Mouse (Mus musculus): Measurements from ENCODE around the gene 2410004B18Rik. TPM values are rescaled to one million over a fixed set of nuclear protein-coding genes. Genes with fewer than 3 reads are reported as not detected.
"Not testable (repeated sequence)": the region's sequence is repeated elsewhere in the genome, so short reads cannot be mapped to it uniquely, and the experiment has no call there.

Gene 2410004B18Rik
- polyA plus RNA-seq, 1 experiment from 2014 or later: 63.0 TPM

GRCm38 (mm10) chr3:145913942-145914341, 23.9 kb upstream of the 2410004B18Rik start:
- not testable (repeated sequence) for H3K27me3 ChIP-seq; H3K4me3 ChIP-seq (replicated peaks); H3K9me3 ChIP-seq; H3K4me1 ChIP-seq; H3K36me3 ChIP-seq (replicated peaks); ATAC-seq (ENCODE audit: low FRiP score); H3K27ac ChIP-seq; H3K4me2 ChIP-seq; H3K9ac ChIP-seq
- WGBS: 65% methylated on average over 7 of the region's 7 CpGs

- Histone ChIP-seq H3K27ac (no peak overlapping the region), H3K4me1 (no peaks in the 10 kb centered on the region), H3K4me2 (no peak overlapping the region), H3K4me3 (replicated peaks) (no peak overlapping the region), H3K27me3 (no peaks in the 10 kb centered on the region), H3K9me3 (no peaks in the 10 kb centered on the region), H3K9ac (no peak overlapping the region), H3K36me3 (replicated peaks) (no peaks in the 10 kb centered on the region)
- ATAC-seq (ENCODE audit: low FRiP score): no peak
- WGBS: 87% methylated on average over 5 of the region's 5 CpGs
Observed at GRCm38 (mm10) chr3:145916374-145916773, 21.4 kb upstream of the 2410004B18Rik start.

- ATAC-seq (ENCODE audit: low FRiP score): no peak
- no peaks in the 10 kb centered on the region for H3K4me1 ChIP-seq
- whole genome bisulfite sequencing: 90% methylated on average over 4 of the region's 4 CpGs
Observed at GRCm38 (mm10) chr3:145916826-145917225, 21.0 kb upstream of the 2410004B18Rik start.

DNA sequence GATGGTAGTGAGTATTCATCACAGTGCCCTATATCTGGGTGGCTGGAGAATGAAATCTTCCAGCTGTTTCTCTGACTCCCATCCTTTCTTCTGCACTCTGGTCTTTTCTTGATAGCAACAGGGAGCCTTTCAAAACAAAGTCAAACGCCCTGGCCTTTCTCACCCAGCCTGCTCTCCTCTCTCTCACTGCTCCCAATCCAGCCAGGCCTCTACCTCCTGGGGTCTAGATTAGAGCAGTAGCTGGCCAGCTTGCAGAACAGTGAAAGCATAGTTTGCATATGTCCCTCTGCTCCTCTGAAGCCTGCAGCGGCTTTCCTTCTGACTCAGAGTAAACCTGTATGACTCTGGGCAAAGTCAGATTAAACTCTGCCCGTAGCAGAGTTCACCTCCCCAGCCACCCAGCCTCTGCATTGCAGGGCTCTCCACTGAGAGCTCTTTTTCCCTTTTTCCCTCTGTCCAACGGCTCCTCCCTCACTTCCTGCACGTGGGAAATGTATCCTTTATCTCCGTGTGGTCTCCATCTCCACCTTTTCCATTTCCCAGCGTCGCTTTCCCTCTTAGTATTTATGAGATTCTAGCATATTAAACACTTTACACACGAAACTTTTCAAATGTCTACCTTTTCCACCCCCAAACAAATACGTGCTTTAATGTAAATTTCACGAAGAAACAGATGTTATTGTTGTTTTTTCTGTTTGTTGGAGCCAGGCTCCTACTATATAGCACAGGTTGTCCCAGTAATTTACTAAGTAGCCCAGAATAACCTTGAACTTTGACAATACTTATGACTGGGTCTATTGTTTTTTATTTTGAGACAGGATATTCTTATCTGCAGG, 15.6 kb upstream of the 2410004B18Rik start, which contains the start of gene Bcl10:
Bcl10 (plus strand) TSS at position 786 of the 836 bp plus-strand sequence.
- Histone ChIP-seq H3K36me3 (replicated peaks) (no peaks in the 10 kb centered on the region), H3K9ac (0 out of 2 replicates have a peak within 1 kb of the TSS, but pooled peaks have one; percentile 29), H3K27me3 (peaks cover 4% of the 10 kb centered on the region; the same call in 1 of the 2 replicates), H3K27ac (0 out of 2 replicates have a peak within 1 kb of the TSS, but pooled peaks have one; percentile 46), H3K4me2 (peak within 1 kb of the TSS; percentile 75), H3K4me1 (peaks cover 11% of the 10 kb centered on the region), H3K9me3 (no peaks in the 10 kb centered on the region), H3K4me3 (replicated peaks) (peak within 1 kb of the TSS; percentile 83)
- 29% methylated on average over 11 of the region's 11 CpGs for WGBS
- no peak for ATAC-seq (ENCODE audit: low FRiP score)

More at GRCm38 (mm10) chr3:145916826-145917225, 21.0 kb upstream of the 2410004B18Rik start:
- no peaks in the 10 kb centered on the region for H3K36me3 ChIP-seq (replicated peaks)
- no peak overlapping the region for H3K9ac ChIP-seq
- H3K4me3 ChIP-seq (replicated peaks): no peak overlapping the region
- H3K27me3 ChIP-seq: no peaks in the 10 kb centered on the region
- H3K27ac ChIP-seq: no peak overlapping the region
- no peaks in the 10 kb centered on the region for H3K9me3 ChIP-seq
- H3K4me2 ChIP-seq: no peak overlapping the region

GRCm38 (mm10) chr3:145922971-145923370, 14.8 kb upstream of the 2410004B18Rik start:
- Histone ChIP-seq H3K9me3 (no peaks in the 10 kb centered on the region), H3K4me2 (no peak overlapping the region; the same call in 1 of the 2 replicates), H3K27ac (no peak overlapping the region), H3K4me3 (replicated peaks) (no peak overlapping the region), H3K36me3 (replicated peaks) (peaks cover 4% of the 10 kb centered on the region), H3K4me1 (peaks cover 11% of the 10 kb centered on the region), H3K27me3 (peaks cover 4% of the 10 kb centered on the region; the same call in 1 of the 2 replicates), H3K9ac (no peak overlapping the region)
- ATAC-seq (ENCODE audit: low FRiP score): no peak
- 77% methylated on average over 3 of the region's 3 CpGs for WGBS

GRCm38 (mm10) chr3:145923874-145924577, 13.8 kb upstream of the 2410004B18Rik start:
- WGBS: under 1% methylated on average over 58 of the region's 58 CpGs
- Histone ChIP-seq H3K9ac (peak overlapping the region; percentile 85), H3K4me3 (replicated peaks) (peak overlapping the region; percentile 83), H3K27ac (peak overlapping the region; percentile 94), H3K9me3 (no peaks in the 10 kb centered on the region), H3K36me3 (replicated peaks) (peaks cover 6% of the 10 kb centered on the region), H3K4me2 (peak overlapping the region; percentile 75), H3K4me1 (peaks cover 12% of the 10 kb centered on the region), H3K27me3 (peaks cover 4% of the 10 kb centered on the region; the same call in 1 of the 2 replicates)
- peak; percentile 100 for ATAC-seq (ENCODE audit: low FRiP score)

GRCm38 (mm10) chr3:145924649-145925337, 13.0 kb upstream of the 2410004B18Rik start:
- H3K4me2 ChIP-seq: peak overlapping the region; percentile 75
- 5% methylated on average over 39 of the region's 39 CpGs for WGBS
- no peak for ATAC-seq (ENCODE audit: low FRiP score)
- H3K4me1 ChIP-seq: peaks cover 14% of the 10 kb centered on the region
- H3K36me3 ChIP-seq (replicated peaks): peaks cover 6% of the 10 kb centered on the region
- no peaks in the 10 kb centered on the region for H3K9me3 ChIP-seq
- H3K27ac ChIP-seq: peak overlapping the region; percentile 94
- peaks cover 4% of the 10 kb centered on the region; the same call in 1 of the 2 replicates for H3K27me3 ChIP-seq
- peak overlapping the region; percentile 85 for H3K9ac ChIP-seq
- peak overlapping the region; percentile 83 for H3K4me3 ChIP-seq (replicated peaks)

GRCm38 (mm10) chr3:145925506-145925905, 12.3 kb upstream of the 2410004B18Rik start:
- 76% methylated on average over 5 of the region's 5 CpGs for WGBS
- Histone ChIP-seq H3K27ac (no peak overlapping the region), H3K36me3 (replicated peaks) (peaks cover 8% of the 10 kb centered on the region), H3K4me1 (peaks cover 14% of the 10 kb centered on the region), H3K4me3 (replicated peaks) (peak overlapping the region; percentile 83), H3K9me3 (no peaks in the 10 kb centered on the region), H3K4me2 (peak overlapping the region; percentile 75), H3K27me3 (peaks cover 4% of the 10 kb centered on the region; the same call in 1 of the 2 replicates), H3K9ac (no peak overlapping the region)
- ATAC-seq (ENCODE audit: low FRiP score): no peak

DNA sequence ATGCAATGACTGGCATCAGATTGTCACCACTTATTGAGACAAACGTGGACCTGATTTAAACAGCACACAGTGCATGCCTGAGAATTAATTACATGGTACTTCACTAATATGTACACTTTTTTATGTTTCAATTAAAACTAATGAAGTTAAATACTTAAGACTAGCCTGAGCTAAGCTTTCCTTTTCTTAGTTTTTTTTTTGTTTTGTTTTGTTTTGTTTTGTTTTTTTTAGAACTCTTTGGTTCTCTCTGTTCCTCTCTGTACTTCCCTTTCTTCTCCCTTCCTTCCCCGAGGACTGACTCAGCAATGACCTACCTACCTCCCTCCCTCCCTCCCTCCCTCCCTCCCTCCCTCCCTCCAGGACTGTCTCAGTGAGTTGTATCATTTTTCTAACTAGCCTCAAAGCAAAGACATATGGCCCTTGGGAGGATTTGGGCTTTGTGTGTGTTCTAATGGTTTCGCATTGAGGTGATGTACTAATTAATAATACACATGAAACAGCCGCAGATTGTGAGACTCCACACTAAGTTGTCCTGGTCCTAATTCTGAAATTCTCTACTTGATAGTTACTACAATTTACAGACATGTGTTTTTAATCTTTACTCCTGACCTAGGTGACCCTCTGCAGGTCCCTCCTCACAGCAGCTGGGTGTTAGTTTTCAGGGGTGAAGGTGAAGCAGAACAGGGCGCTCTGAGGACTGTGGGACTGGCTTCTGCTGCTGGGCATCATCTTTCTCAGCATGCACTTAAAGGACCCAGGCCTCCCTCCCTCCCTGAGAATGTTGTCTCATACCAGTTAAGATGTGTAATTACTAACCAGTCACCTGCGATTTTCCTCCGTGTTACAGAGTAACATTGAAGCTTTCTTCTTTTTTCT, 8.1 kb upstream of the 2410004B18Rik start:
- ATAC-seq (ENCODE audit: low FRiP score): no peak
- WGBS: 72% methylated on average over 7 of the region's 7 CpGs
- no peak overlapping the region for H3K4me2 ChIP-seq
- H3K27me3 ChIP-seq: no peaks in the 10 kb centered on the region
- peaks cover 14% of the 10 kb centered on the region for H3K4me1 ChIP-seq
- no peak overlapping the region for H3K9ac ChIP-seq
- H3K36me3 ChIP-seq (replicated peaks): peaks cover 38% of the 10 kb centered on the region
- H3K27ac ChIP-seq: no peak overlapping the region
- no peak overlapping the region for H3K4me3 ChIP-seq (replicated peaks)
- no peaks in the 10 kb centered on the region for H3K9me3 ChIP-seq

DNA sequence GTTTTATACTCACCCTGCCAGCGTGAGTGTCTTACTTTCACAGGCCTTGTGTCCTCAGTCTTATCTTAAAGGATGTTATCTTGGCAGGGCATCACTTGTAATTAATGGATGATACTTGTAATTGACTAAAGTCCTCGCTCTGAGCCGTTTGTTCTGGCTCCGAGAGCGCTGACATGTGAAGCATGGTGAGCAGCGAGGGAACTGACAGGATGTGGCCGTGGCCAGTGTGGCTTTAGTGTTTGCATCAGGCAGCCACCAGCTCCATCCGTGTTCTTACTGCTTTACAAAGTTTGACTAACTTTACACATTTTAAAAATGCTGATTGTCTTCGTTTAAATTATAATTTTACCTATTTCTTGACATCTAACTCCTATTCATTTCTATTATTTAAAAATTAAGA, 4.0 kb upstream of the 2410004B18Rik start:
- no peak overlapping the region for H3K27ac ChIP-seq
- ATAC-seq (ENCODE audit: low FRiP score): no peak
- WGBS: 92% methylated on average over 9 of the region's 9 CpGs
- H3K4me2 ChIP-seq: no peak overlapping the region
- no peak overlapping the region for H3K9ac ChIP-seq
- peaks cover 32% of the 10 kb centered on the region for H3K36me3 ChIP-seq (replicated peaks)
- no peak overlapping the region for H3K4me3 ChIP-seq (replicated peaks)
- no peaks in the 10 kb centered on the region for H3K9me3 ChIP-seq
- peaks cover 11% of the 10 kb centered on the region for H3K4me1 ChIP-seq
- no peaks in the 10 kb centered on the region for H3K27me3 ChIP-seq
